Mouse (Mus musculus): ENCODE results near the gene Gm21921.
"Not testable (repeated sequence)": the region's sequence is repeated elsewhere in the genome, so short reads cannot be mapped to it uniquely, and the experiment has no call there.

Gm21921 gene

DNA sequence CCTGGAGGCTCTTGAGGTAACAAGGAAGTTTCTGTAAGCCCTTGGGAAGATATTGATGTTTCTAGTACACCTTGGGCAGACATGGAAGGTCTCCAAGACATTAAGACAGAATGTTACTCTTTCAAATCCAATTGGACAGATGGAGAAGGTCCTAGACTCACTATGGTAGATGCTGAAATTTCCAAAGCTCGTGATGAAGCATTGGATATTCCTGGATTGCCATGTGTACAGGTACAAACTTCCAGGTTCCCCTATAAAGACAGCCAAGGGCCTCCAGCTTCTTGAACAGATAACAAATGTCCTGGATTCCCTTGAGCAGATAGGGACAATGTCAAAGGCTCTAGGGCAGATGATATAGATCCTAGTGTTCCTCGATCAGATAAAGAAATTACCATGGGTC lies at the start of gene Gm21921:
Gm21921 (minus strand) TSS at position 101 of the 400 bp plus-strand sequence.
- DNase-seq (ENCODE audit: extremely low spot score), result not testable (repeated sequence)
